8 mouse cellular contexts compared by ENCODE assay signal in the genomic region with DNA sequence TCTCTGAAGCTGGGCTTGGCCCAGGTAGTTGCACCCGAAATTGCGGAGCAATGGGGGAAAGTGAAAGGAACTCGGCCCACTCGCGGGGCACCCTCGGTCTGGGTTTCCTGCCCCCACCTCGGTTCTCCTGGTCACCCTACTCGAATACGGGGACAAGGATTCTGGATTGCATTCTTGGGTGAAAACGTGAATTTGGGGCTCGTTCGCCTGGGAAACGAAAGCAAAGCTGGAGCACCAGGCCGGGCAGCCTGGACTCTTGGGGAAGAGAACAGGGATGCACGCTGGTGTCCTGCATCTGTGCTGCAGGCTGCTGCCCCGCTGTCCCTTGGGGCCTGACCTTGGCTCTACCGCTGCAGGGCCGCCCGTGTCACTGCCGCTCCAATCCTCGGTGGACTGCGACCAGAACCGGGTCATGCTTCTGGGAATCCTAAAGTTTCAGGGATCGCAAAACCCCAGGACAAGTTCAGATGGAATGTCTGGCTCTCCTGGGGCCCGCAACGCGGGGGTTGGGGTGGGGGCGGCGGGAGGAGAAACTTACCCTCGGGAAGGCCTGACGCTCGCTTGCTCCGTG. TPM values are rescaled to one million over a fixed set of nuclear protein-coding genes. Genes with fewer than 3 reads are reported as not detected.
A peak's percentile ranks its signal among the peaks of the same experiment; 100 is the strongest.
DNase-seq lines count a peak whose midpoint lies in the region; ATAC-seq and TF ChIP-seq lines count a peak whose summit lies in the region.

No protein-coding gene starts in this region.

- no peaks in the 10 kb centered on the region for H3K36me3 ChIP-seq in kidney, postnatal 0 days (ENCODE audit: insufficient read depth, low read length)
- H3K36me3 ChIP-seq in heart, embryonic 15.5 days, result no peaks in the 10 kb centered on the region
- no peaks in the 10 kb centered on the region for H3K36me3 ChIP-seq in liver, postnatal 0 days (replicated peaks; ENCODE audit: insufficient read depth, low read length)

- H3K4me1 ChIP-seq in kidney, postnatal 0 days (replicated peaks; ENCODE audit: insufficient read depth, low read length), result 0 out of 2 replicates have a peak, but pooled peaks cover 3% of the 10 kb centered on the region
- 0 out of 2 replicates have a peak, but pooled peaks cover 3% of the 10 kb centered on the region for H3K4me1 ChIP-seq in brown adipose tissue, adult 24 weeks (ENCODE audit: control insufficient read depth, insufficient read depth, insufficient read length, low read length)
- peaks cover 23% of the 10 kb centered on the region for H3K4me1 ChIP-seq in heart, embryonic 15.5 days (replicated peaks)
- no peaks in the 10 kb centered on the region; the same call in 1 of the 2 replicates for H3K4me1 ChIP-seq in liver, postnatal 0 days (ENCODE audit: insufficient read depth)

- peak; percentile 12 for DNase-seq in kidney, postnatal 0 days (ENCODE audit: low spot score)
- no peak for DNase-seq in kidney, postnatal 36 days
- no peak for DNase-seq in liver, postnatal 0 days
- no peak for DNase-seq in c-Kit-positive CD71-positive TER-119-positive erythroid progenitor cells, embryonic 14.5 days (ENCODE audit: low spot score)
- DNase-seq in frontal cortex, adult 2 months (ENCODE audit: extremely low spot score in 1 of 2, low spot score in 1 of 2), result no peak

- H3K27me3 ChIP-seq in kidney, postnatal 0 days (ENCODE audit: insufficient read depth, low read length), result peaks cover 66% of the 10 kb centered on the region
- H3K27me3 ChIP-seq in heart, embryonic 15.5 days, result peaks cover 6% of the 10 kb centered on the region; the same call in 1 of the 2 replicates
- peaks cover 79% of the 10 kb centered on the region for H3K27me3 ChIP-seq in liver, postnatal 0 days (ENCODE audit: insufficient read depth, low read length)

- no peak overlapping the region for H3K27ac ChIP-seq in kidney, postnatal 0 days
- H3K27ac ChIP-seq in brown adipose tissue, adult 24 weeks (replicated peaks; ENCODE audit: low read depth, low read length), result peak overlapping the region; percentile 76
- H3K27ac ChIP-seq in heart, embryonic 15.5 days, result peak overlapping the region; percentile 91
- no peak overlapping the region for H3K27ac ChIP-seq in liver, postnatal 0 days (ENCODE audit: low read depth)

- H3K4me2 ChIP-seq in kidney, postnatal 0 days (ENCODE audit: low read length), result peak overlapping the region; percentile 43
- peak overlapping the region; percentile 73 for H3K4me2 ChIP-seq in heart, embryonic 15.5 days
- H3K4me2 ChIP-seq in liver, postnatal 0 days (ENCODE audit: low read depth, low read length), result peak overlapping the region; percentile 71

- peak overlapping the region; percentile 18 for H3K4me3 ChIP-seq in kidney, postnatal 0 days (replicated peaks; ENCODE audit: low read depth, low read length)
- H3K4me3 ChIP-seq in brown adipose tissue, adult 24 weeks (ENCODE audit: insufficient read depth, low read depth, low read length), result peak overlapping the region; percentile 58
- peak overlapping the region; percentile 60 for H3K4me3 ChIP-seq in heart, embryonic 15.5 days
- H3K4me3 ChIP-seq in liver, postnatal 0 days (ENCODE audit: low read depth, low read length), result peak overlapping the region; percentile 44

- no peak for TF ChIP-seq EP300 in liver, postnatal 0 days (IDR thresholded peaks at IDR 0.05; ENCODE audit: low read depth)

- no peak for ATAC-seq in kidney, postnatal 0 days (replicated peaks; ENCODE audit: low FRiP score, low read depth)
- ATAC-seq in heart, embryonic 15.5 days (replicated peaks; ENCODE audit: insufficient number of reproducible peaks, insufficient read depth, low FRiP score, low read depth), result no peak
- no peak for ATAC-seq in liver, postnatal 0 days
- ATAC-seq in erythroid progenitor cell, adult 5-6 weeks (replicated peaks; ENCODE audit: low FRiP score, poor library complexity, severe bottlenecking), result no peak

- H3K9ac ChIP-seq in kidney, postnatal 0 days (ENCODE audit: low read depth, low read length), result no peak overlapping the region
- peak overlapping the region; percentile 68 for H3K9ac ChIP-seq in heart, embryonic 15.5 days
- no peak overlapping the region; the same call in 1 of the 2 replicates for H3K9ac ChIP-seq in liver, postnatal 0 days (replicated peaks)

- TF ChIP-seq CTCF in kidney, postnatal 0 days (IDR thresholded peaks at IDR 0.05; ENCODE audit: low read depth), result no peak
- no peak for TF ChIP-seq CTCF in liver, postnatal 0 days (IDR thresholded peaks at IDR 0.05; ENCODE audit: low read depth)

- under 1% methylated on average over 33 of the region's 33 CpGs for WGBS in kidney, postnatal 0 days
- WGBS in heart, embryonic 15.5 days, result 3% methylated on average over 33 of the region's 33 CpGs
- WGBS in liver, postnatal 0 days (ENCODE audit: insufficient replicate concordance), result 1% methylated on average over 33 of the region's 33 CpGs

- H3K9me3 ChIP-seq in kidney, postnatal 0 days (replicated peaks; ENCODE audit: low read length), result no peaks in the 10 kb centered on the region
- no peaks in the 10 kb centered on the region for H3K9me3 ChIP-seq in heart, embryonic 15.5 days (replicated peaks)
- H3K9me3 ChIP-seq in liver, postnatal 0 days (ENCODE audit: low read length), result no peaks in the 10 kb centered on the region

RNA-seq across cellular contexts. Expression of a gene that starts 1.2 kb away (rescaled TPM):
- polyA plus RNA-seq in kidney, postnatal 0 days (2015; fragmentation: Nextera tagmentation; extraction: Ambion mirVana), result not detected in 2 replicates
- polyA plus RNA-seq in brown adipose tissue, adult 24 weeks (2012; ENCODE audit: insufficient read depth, insufficient read length, missing spikeins), result 1.5 and 2.7 TPM in 2 replicates
- polyA plus RNA-seq in heart, embryonic 15.5 days (2015; fragmentation: Nextera tagmentation; extraction: Ambion mirVana), result 30.1 and 33.8 TPM in 2 replicates
- polyA plus RNA-seq in liver, postnatal 0 days (2015; fragmentation: Nextera tagmentation; extraction: Ambion mirVana), result not detected in 2 replicates
- not detected in 2 replicates for polyA plus RNA-seq in frontal cortex, adult 2 months (2012; rRNA removed)
- total RNA-seq in erythroid progenitor cell, adult 5-6 weeks (2015; ENCODE audit: low replicate concordance), result not detected in 2 replicates
- not detected in 2 replicates for total RNA-seq in erythroid progenitor cell, adult 5-6 weeks (2017; ENCODE audit: low replicate concordance)

Comparison
In these comparisons a context has a peak if more than half of its experiments do, and no peak if none do; other contexts are left out.
1. H3K27ac ChIP-seq: peak in brown adipose tissue, adult 24 weeks (single experiment) and heart, embryonic 15.5 days (single experiment); none in kidney, postnatal 0 days (single experiment) and liver, postnatal 0 days (single experiment).
2. Peak in every context shown above with its lines, with median percentiles within 50 percentile points of each other: H3K4me2 ChIP-seq and H3K4me3 ChIP-seq.